Mouse (Mus musculus): ENCODE results near the gene Prn.

Prn gene

DNA sequence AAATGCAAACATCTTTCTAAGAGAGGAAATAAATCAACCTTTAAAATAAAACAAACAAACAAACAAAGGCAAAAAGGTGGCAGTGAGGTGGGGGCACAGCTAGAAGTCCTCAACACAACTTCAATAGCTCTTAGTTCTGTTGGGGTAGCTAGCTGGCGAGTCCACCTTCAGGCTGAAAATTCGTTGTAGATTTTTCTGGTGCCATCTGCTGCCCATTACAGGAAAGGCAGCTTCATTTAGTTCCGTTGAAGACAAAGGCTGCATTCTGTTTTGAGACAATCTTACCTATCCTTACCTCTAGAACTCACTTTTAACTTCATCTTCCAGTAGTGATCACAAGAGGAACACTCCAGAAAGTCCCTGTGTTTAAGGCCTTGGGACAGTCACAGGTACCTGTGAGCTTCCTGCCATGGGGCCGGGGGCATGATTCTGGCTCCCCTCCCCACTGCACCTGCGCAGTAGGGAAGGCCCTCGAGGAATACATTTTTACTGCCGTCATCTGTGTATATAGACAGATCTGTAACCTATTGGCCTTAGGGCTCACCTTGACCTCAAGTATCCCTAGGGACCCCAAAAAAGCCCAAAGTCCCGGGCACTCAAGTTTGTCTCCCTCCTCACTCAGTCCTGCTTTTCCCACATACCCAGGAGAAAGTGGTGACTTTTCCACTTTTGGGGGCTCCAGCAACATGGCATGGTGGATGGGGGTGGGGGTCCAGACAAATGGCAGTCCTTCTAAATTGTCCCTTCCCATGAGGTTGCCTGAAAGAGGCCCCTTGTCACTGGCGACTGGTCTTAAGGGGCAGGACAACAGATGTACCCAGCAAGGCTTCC, 40.2 kb downstream of the Prn start:
- DNase-seq: peak in 1 of 2 experiments; percentile 71

DNA sequence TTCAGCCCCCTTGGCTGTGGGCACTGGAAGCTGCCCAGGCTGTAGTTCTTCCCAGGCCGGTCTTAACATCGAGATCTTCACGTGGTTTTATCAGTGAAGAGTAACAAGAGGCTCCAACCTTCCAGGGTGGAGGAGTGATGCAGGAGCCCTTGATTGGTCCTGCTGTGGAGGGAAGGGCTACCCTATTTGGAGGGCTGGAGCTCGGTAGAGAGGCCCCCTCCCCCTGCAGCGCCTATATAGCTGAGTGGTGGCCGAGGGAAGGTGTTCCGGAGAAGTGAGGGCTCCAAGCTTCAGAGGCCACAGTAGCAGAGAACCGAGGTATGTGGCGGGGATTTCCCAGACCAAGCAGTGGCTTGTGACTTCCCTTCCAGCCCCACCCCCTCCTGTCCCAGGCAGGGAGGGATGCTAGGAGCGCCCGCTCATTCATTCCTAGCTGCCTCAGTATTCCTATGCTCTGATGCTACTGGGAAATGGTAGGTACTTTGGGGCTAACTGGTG, 40.9 kb downstream of the Prn start, which contains the start of gene Prnd:
Gene Prnd, plus strand, starts transcription at position 264 of the 498 bp plus-strand sequence.
- DNase-seq: peak; percentile 17 to 48

DNA sequence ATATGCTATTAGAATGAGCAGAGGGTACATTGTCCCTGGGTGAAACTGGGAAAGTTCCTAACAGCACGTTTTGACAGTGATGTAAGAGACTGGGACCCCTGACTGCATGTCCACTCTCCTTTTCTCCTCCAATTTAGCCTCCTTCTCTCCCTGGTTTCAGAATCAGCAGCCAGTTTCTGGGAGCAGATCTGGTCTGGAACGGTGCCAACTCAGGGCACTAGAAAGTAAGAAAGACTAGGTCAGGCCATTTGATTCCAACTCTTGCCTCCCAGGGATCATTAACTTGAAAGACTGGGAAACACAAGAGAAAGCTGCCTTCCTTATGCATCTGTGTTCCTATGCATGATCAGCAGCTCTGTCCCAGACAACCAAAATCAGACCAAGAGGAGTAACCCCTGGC, 42.7 kb downstream of the Prn start:
- DNase-seq: peak in 1 of 2 experiments; percentile 8

DNA sequence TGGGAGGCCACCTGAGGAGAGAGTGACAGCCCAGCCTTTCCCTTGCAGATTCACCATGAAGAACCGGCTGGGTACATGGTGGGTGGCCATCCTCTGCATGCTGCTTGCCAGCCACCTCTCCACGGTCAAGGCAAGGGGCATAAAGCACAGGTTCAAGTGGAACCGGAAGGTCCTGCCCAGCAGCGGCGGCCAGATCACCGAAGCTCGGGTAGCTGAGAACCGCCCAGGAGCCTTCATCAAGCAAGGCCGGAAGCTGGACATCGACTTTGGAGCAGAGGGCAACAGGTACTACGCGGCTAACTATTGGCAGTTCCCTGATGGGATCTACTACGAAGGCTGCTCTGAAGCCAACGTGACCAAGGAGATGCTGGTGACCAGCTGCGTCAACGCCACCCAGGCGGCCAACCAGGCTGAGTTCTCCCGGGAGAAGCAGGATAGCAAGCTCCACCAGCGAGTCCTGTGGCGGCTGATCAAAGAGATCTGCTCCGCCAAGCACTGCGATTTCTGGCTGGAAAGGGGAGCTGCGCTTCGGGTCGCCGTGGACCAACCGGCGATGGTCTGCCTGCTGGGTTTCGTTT, 43.3 kb downstream of the Prn start:
- no peak for DNase-seq

DNA sequence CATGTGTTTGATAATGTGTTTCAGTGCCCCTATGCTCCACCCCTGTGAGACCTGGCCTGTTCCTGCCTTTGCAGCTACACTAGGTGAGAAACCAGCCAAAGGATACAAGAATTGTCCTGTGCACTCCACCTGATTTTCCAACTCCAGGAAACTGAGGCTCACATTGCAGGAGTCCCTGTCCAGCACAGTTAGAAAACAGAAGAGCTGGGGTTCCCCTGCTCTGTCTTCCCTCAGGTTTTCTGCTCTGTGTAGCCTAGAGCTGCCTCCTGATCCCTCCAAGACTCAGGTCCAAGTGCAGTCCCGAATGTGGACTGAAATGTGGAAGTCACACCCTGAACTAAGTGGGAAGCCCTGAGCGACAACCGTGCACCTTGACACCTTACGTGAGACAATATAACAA, 44.0 kb downstream of the Prn start:
- DNase-seq: no peak

DNA sequence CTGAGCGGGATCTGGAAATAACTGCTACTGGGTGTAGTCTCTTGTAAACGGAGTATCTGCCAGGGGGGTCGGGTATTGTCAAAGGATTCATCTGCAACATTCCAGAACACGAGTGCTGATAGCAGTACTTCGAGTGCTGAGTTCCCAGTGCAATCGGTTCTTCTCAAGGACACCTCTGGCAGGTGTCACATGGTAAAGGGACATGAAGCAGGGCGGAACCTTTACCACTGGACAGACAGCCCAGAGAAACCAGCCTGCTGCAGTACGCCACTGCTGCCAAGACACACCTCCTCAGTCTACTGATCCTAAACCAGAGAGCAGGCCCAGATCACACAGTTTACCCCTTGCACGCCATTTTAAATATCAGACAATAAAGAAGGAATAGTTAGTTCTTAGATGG, 45.1 kb downstream of the Prn start:
- peak in 1 of 2 experiments; percentile 44 for DNase-seq

DNA sequence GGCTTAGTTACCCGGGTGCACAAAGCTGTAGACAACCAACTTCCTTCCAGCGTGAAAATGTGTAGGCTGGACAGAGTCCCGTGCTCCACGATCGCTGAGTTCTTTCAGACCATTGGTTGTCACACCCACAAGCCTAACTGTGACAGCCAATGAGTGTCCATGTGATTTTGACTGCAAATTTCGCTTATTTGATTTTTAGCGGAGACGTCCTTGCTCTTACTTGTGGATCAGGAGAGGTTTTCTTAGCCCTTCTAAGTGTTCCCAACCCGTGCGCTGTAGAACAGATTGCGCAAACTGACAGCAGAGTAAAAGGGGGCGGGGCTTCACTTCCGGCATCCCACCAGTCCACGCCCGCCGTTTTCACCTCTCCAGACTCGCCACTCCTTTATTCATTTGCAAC, 45.5 kb downstream of the Prn start:
- DNase-seq: peak; percentile 59 to 68

DNA sequence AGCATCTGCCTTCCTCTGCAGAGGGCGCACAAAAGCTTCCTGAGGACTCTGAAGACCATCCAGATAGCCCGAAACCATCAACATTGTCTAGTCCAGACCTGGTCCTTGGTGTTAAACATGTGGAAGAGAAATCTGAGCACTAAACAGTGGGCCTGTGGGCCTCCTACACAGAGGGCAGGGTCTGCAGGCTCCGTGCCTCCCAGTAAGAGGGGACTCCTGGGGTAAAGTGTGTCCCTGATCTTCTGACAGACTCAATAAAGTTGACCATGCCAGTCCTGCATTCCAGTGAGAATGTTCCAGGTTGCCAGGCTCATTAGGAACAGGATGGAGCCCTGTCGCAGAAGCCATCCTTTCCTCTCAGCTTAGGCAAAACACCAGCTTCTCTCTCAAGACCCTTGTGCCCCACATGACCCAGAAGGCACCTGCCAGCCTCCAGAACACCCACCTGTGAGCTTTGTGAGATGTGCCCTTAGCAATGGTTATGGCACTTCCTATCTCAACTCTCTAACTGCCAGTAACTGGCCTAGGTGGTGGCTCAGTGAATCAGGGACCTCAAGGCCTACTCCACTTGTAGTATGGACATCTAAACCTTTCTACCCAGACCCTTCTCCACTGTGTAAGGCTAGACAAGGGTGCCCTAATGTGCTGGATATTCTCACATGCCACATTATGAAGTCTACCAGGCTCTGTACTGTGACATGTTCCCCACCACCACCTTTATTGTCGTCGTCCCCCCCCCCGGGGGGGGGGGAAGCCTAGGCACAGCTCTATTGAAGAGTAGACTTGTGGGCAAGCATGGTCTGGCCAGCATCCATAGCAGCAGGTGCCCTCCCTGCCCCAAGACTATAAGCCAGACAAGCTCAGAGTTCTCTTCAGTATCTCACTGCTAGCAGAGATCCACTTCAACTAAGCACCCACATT, 46.8 kb downstream of the Prn start:
- DNase-seq: peak in 1 of 2 experiments; percentile 15

DNA sequence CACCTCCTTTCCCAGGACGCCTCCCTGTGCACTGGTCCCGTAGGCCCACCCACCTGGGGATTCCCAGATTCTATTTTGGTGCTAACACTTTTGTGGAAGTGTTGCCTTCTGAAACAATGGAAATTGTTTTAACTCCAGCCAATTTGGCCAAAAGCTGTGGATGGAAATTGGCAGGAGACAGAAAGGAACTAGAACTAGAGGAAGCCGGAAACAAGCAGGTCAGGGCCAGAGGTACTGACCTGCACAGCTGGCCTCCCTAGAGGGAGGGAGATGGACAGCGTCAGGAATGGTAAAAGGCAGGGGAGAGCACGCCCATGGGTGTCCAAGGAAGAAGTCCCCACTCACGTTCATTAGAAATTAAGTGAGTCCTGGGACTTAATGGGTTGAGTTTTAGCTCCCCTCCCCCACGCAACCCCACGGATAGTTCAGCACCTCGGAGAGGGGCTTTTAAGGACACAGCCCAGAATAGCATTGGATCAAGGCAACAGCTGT, 48.0 kb downstream of the Prn start:
- DNase-seq: no peak

DNA sequence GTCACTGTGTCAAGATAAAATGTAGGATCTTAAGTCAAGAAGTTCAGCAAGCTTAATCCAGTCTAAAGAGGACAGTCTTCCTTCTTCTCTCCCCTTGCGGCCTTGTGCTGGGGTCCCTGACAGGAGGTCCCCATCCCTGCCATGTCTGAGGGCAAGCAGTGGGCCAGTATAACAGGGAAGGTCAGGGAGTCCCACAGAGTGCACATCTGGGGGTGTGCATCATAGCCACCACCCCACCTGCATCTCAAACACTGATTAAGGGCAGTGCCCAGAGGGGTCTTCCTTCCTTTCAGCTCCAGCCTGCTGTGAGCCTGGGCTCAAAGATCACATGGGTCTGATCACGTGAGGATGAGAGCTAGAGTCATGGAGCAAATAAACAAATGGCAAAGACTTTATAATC, 51.9 kb downstream of the Prn start:
- peak in 1 of 2 experiments; percentile 4 for DNase-seq

DNA sequence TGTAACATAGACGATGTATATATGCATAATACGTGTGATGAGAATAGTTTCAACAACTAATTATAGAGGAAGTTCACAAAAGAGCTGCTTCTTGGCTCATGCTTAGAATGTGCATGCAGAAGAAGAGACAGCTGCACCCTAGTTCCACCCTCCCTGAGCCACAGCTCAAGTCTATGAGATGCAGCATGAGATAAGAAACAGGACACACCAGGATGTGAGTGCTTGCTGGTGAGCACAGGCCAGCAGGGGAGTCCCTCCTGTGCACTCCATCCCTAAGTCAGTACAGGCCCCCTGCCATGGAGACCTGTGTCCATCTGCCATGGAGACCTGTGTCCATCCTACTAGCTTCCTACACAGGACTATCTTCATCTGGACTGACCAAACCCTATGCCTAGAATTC, 60.8 kb downstream of the Prn start:
- DNase-seq: no peak

DNA sequence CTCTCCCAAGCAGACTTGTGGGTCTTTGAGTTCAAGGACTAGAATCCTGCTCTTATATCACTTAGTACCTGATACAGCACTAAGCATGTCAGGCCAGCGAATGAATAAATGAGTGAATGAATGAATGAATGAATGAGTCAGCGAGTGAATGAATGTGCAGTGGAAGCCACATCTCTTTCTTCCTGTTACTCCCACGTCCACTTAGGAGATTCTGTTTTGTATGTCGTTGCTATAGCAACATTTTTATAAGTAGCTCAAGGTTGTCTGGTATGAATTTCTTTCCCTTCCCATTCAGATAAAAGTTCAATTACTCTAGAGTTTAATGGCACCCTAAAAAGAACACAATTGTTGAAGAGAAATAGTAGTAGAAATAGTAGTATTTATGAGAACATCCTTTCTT, 61.3 kb downstream of the Prn start:
- DNase-seq: no peak

DNA sequence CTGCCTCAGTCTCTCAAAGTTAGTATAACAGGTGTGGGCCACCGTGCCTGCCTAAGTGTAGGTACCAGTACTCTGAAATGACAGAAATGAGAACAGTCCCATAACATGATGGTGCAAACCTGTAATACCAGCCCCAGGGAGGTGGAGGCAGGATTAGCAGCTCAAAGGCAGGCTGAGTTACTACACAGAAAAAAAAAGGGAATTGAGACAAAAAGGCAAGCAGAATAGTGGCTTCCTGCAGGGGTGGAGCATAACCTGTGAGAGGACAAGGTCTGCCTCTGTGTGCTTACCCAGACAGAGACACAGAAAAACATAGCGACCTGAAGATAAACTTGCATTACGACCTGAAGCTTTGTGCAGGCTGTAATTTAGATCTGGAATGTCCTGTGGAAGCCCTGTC, 66.9 kb downstream of the Prn start:
- DNase-seq: no peak

DNA sequence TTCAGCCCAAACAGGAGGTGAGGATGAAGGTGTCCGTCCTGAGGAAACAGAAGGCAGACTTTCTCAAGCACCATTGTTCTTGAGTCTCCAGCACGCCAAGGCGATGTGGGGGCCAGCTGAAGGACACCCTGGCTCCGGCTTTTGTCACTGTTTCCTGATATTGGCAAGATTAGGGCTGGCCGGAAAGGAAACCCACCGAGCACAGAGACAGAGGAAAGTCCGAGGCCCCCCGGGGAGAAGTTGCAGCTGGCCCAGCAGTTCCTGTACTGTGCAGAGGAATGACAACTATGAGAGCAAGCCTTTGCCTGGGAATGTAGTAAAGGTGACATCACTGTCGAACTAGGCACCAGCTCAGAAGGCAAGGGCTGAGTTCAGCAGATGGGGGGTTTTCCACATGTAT, 71.1 kb downstream of the Prn start:
- DNase-seq: peak; percentile 58 to 83

DNA sequence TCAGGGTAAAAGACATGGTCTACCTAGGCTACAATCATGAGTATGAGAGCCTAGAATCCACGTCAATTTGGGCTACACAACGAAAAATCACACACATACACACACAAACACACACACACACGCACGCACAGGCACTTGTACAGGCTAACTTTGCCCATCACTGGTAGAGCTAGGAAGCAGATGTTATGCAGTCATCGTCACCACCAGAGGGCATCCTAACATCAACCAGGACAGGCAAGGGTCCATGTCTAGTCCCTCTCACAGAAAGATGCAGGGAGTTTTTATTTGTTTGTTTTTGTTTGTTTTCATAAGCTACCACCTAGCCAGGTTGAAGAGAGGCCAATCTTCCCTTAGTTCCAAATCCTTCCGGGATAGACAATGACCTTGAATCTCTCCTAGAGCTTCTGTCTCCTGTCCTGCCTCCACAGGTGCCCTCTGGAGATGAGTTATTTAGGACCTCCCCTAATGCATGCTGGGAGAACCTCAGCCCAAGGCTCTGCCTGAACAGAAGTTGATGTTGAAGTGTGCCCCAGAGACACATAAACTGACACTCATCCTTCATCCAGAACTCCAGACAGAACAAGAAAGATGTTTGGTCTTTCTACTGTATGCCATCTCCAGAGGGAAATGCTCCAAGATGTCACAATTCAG, 72.9 kb downstream of the Prn start:
- DNase-seq: peak in 1 of 2 experiments; percentile 75

DNA sequence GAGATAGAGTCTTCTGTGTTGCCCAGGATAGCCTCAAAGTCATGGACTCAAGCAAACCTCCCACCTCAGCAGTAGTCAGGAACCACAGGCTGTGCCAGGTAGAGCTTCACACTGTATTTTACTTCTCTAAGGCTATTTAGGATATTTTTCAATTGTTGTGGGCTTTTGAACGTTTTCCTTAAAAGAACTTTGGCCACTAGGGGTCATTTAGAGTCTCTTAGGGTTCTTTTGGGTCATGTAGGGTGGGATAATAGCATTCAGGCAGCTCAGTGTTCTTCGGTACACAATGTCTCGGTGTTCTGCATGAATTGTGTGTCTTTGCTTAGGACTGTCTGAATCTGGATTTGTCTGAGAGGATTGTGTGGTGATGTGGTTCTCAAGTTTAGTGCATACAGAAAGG, 78.2 kb downstream of the Prn start:
- no peak for DNase-seq

DNA sequence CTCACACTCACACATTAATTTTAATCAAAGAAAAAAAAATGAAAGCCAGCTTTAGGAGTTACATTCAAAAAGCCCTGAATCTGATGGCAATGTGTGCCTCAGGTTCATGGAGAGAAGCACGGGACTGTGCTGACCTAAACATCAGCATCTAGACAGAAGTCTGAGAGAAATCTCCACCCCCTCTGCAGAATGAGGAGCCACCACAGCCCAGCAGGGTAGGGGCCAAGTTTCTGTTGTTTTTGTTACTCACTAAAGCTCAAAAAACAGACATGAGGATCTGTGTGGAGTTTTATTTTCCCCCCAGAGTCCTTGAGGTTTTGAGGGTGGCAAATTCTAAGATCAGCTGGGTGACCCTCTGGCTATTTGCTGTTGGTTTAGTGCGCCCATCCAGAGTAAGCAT, 78.8 kb downstream of the Prn start:
- DNase-seq: no peak

DNA sequence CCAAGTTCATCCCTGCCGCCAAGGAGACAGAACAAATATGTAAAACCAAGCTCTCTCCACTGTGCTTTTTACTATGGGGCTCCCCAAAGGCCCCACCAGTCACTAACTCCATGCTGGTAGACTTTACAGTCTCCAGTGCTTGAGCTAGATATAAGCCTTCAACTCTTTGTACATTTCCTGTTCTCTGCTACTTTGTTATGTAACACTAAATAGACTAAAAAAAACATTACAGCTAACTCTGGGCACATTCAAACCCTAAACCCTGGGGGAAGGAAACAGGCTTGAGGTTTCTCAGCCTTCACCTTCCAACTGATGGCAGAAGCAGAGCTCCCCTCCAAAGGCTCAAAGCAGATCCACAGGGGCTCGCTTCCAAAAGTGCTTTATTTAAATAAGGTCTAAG, 82.7 kb downstream of the Prn start:
- DNase-seq: no peak

DNA sequence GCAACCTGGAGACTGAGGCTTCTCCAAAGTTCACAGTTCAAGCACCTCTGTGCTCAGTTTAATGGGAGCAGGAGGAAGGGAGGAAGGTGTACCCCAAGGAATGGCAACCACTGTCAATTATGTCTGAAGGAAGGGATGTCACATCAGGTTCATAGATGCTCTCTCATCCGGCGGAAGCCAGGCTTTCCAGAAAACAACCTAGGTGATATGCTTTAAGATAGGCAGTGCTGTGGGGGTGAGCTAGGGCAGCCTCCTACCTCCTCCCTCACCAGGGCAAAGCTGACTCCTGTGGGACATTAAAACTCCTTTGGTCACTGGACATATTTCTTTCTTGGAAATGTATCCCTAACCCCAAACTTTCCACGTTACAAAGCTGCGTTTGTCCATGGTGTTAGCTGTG, 83.4 kb downstream of the Prn start:
- DNase-seq: no peak

DNA sequence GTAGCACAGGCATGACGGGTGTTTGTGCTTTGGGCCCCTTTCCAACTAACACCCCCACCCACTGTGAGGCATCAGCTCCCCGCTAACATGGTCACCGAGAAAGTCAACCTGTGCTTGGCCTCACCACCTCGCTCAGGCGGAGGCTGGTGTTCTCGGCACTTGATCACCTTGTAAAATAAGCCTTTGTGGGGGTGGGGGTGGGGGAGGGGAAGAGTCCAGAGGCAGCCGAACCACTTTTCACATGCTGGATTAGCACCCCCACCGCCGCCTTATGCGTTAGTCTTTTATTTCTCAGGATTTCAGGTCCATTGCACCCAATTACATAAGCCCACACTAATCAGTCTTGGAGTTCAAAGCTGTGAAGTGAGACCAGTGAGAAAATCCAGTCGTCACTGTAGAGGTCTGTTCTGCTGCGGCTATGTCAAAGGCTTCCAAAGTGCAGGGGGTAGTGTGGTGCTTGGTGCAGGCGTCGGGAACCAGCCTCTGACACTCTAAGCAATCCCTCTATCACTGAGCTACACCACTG, 83.9 kb downstream of the Prn start:
- DNase-seq: no peak

DNA sequence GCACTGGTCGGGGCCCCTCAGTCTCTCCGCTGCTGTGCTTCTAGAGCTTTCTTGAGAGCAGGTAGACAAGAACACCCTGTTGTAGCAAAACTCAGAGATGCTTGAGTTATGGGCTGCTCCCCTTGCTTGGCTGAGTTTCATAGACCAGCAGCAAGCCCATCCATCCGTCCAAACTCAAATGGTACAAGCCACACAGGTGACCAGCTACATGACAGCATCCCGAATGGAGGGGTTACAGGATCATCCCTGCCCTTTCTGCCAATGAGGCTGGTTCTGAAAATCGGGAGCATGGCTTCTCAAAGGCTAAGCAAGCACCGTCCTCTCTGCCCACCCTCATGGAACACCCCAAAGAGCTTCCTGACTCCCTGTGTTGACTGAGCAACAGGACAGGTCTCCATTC, 85.2 kb downstream of the Prn start:
- no peak for DNase-seq

DNA sequence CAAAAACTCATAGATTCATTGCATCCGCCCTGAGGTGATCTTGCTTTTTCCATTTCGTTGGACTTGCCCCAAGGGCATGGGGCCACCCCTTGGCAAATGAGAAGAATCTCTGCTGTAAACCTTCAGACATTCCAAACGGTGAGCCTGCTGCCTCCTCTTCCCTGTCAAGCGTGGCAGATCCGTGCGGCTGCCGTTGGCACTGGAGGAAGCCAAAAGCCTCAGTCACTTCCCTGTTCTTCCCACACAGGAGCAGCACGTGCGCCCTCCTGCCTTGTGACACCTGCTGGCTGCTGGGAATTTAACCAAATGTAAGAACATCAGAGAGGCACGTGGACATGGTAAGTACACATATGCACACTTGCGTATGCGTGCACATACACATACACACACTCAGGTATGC, 86.0 kb downstream of the Prn start:
- no peak for DNase-seq
